Mouse (Mus musculus) liver, embryonic 16.5 days (tissue): ENCODE data around the gene Lyrm7. TPM values are rescaled to one million over a fixed set of nuclear protein-coding genes. Genes with fewer than 3 reads are reported as not detected.
"Not testable (repeated sequence)": the region's sequence is repeated elsewhere in the genome, so short reads cannot be mapped to it uniquely, and the experiment has no call there.

Source experiments
- ATAC-seq: fragments of 200-750 bp; cut with Nextera tagmentation; 2 replicates; pipeline ENCODE4 v1.8.0; 2017; ENCODE audit warnings: low read depth, mild to moderate bottlenecking, moderate number of reproducible peaks, moderate library complexity
- H3K27ac ChIP-seq: fragments of 300-500 bp; sonication (generic); 2 replicates; pipeline ENCODE4 v1.5.1; 2014; ENCODE audit warnings: mild to moderate bottlenecking, low read length
- H3K27me3 ChIP-seq: fragments of 300-500 bp; sonication (generic); 2 replicates; pipeline ENCODE4 v1.6.1; 2014; ENCODE audit warnings: low read depth, low read length, mixed read lengths; ENCODE audit not compliant: control insufficient read depth, insufficient read depth
- H3K36me3 ChIP-seq: fragments of 300-500 bp; sonication (generic); 2 replicates; pipeline ENCODE4 v1.6.1; 2014; ENCODE audit warnings: mild to moderate bottlenecking; ENCODE audit not compliant: control insufficient read depth, insufficient read depth
- H3K4me1 ChIP-seq: fragments of 300-500 bp; sonication (generic); 2 replicates; pipeline ENCODE4 v1.6.1; 2014; ENCODE audit warnings: low read depth, low read length, mixed read lengths; ENCODE audit not compliant: control insufficient read depth
- H3K4me2 ChIP-seq: fragments of 300-500 bp; sonication (generic); 2 replicates; pipeline ENCODE4 v1.6.1; 2014; ENCODE audit warnings: low read depth, low read length, mixed read lengths
- H3K4me3 ChIP-seq: fragments of 300-500 bp; sonication (generic); 2 replicates; pipeline ENCODE4 v1.5.1; 2014; ENCODE audit warnings: low read depth, mild to moderate bottlenecking, low read length
- H3K9ac ChIP-seq: fragments of 300-500 bp; sonication (generic); 2 replicates; pipeline ENCODE4 v1.6.1; 2014; ENCODE audit warnings: low read depth, low read length
- H3K9me3 ChIP-seq: fragments of 300-500 bp; sonication (generic); replicated peaks from 2 replicates; pipeline ENCODE4 v1.6.1; 2016; ENCODE audit warnings: low read length; ENCODE audit not compliant: control insufficient read depth
- WGBS: fragments of 180-500 bp; shearing (Covaris S2); extraction: QIAGEN DNeasy Blood & Tissue Kit; methylation state at CpG from one replicate; pipeline ENCODE4 v1.1.7; 2014; ENCODE audit not compliant: insufficient replicate concordance; 5-methylcytosine and 5-hydroxymethylcytosine counted together
- polyA plus RNA-seq: library from polyadenylated mRNA; unstranded; fragments of >200 nt; fragmentation: Nextera tagmentation; extraction: Ambion mirVana; gene quantifications from 2 replicates; pipeline ENCODE4 v1.2.1, GENCODE M21; 2015

The Lyrm7 gene
- polyA plus RNA-seq, 1 experiment from 2014 or later, result 3.2 TPM

- Histone ChIP-seq H3K9me3 (no peaks in the 10 kb centered on the region), H3K36me3 (no peaks in the 10 kb centered on the region), H3K4me2 (no peak overlapping the region), H3K27ac (no peak overlapping the region), H3K27me3 (no peaks in the 10 kb centered on the region), H3K9ac (no peak overlapping the region), H3K4me1 (peaks cover 35% of the 10 kb centered on the region), H3K4me3 (no peak overlapping the region)
- no peak for ATAC-seq
- WGBS, result 44% methylated on average over 10 of the region's 10 CpGs
Observed at GRCm38 (mm10) chr11:54862621-54863520, 2.2 kb upstream of the Lyrm7 start.

GRCm38 (mm10) chr11:54861471-54862420, 1.0 kb upstream of the Lyrm7 start:
- Histone ChIP-seq H3K4me3 (peak overlapping the region; percentile 67), H3K27me3 (no peaks in the 10 kb centered on the region), H3K9ac (peak overlapping the region; percentile 71), H3K4me1 (peaks cover 26% of the 10 kb centered on the region), H3K27ac (peak overlapping the region; percentile 98), H3K9me3 (no peaks in the 10 kb centered on the region), H3K36me3 (no peaks in the 10 kb centered on the region), H3K4me2 (peak overlapping the region; percentile 96)
- 79% methylated on average over 5 of the region's 5 CpGs for WGBS
- ATAC-seq, result no peak

- Histone ChIP-seq H3K27me3 (no peaks in the 10 kb centered on the region), H3K9ac (peak overlapping the region; percentile 67), H3K9me3 (no peaks in the 10 kb centered on the region), H3K36me3 (no peaks in the 10 kb centered on the region), H3K27ac (peak overlapping the region; percentile 53; the same call in 1 of the 2 replicates), H3K4me3 (peak overlapping the region; percentile 67), H3K4me1 (peaks cover 17% of the 10 kb centered on the region), H3K4me2 (peak overlapping the region; percentile 96)
- WGBS, result 24% methylated on average over 11 of the region's 11 CpGs
- ATAC-seq, result no peak
Observed at GRCm38 (mm10) chr11:54859322-54860165, 1.2 kb downstream of the Lyrm7 start.

DNA sequence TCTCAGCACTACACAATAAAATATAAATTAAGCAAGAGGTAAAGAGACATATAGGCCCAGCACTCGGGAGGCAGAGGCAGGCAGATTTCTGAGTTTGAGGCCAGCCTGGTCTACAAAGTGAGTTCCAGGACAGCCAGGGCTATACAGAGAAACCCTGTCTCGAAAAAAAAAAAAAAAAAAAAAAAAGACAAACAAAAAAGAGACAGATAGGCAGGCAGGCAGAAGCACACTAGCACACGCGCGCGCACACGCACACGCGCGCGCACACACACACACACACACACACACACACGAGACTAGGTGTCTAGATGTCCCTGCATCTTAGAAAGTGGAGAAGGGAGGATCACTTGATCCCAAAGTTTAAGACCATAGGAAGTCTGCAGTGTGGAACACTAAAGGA, 1.8 kb downstream of the Lyrm7 start:
- not testable (repeated sequence) for H3K36me3 ChIP-seq, H3K4me2 ChIP-seq, ATAC-seq, H3K9me3 ChIP-seq, H3K27me3 ChIP-seq, H3K9ac ChIP-seq, H3K27ac ChIP-seq, H3K4me3 ChIP-seq
- WGBS, result 82% methylated on average over 11 of the region's 12 CpGs
- H3K4me1 ChIP-seq, result peaks cover 17% of the 10 kb centered on the region

DNA sequence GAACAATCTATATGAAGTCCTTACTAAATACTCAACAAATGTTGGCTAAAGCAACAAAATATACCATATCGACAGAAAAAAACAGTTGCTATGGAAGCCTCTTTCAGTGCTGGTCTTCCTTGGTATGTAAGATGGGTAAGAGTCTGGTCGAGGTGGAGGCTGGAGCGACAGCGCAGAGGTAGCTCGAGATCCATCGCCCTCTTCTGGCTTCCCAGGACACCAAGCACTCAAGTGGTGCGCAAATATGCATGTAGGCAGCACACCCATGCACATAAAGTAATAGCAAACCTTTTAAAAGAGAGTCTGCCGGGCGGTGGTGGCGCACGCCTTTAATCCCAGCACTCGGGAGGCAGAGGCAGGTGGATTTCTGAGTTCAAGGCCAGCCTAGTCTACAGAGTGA, 9.1 kb downstream of the Lyrm7 start:
- WGBS, result 89% methylated on average over 12 of the region's 12 CpGs
- no peaks in the 10 kb centered on the region for H3K4me1 ChIP-seq
- H3K27ac ChIP-seq, result no peak overlapping the region
- H3K4me3 ChIP-seq, result no peak overlapping the region
- no peaks in the 10 kb centered on the region for H3K9me3 ChIP-seq
- no peak overlapping the region for H3K4me2 ChIP-seq
- no peak for ATAC-seq
- H3K9ac ChIP-seq, result no peak overlapping the region
- H3K27me3 ChIP-seq, result no peaks in the 10 kb centered on the region
- H3K36me3 ChIP-seq, result no peaks in the 10 kb centered on the region

- H3K9me3 ChIP-seq, result no peaks in the 10 kb centered on the region
- ATAC-seq, result no peak
- H3K27me3 ChIP-seq, result no peaks in the 10 kb centered on the region
- no peak overlapping the region for H3K9ac ChIP-seq
- WGBS, result 25% methylated on average over 10 of the region's 10 CpGs
- H3K4me1 ChIP-seq, result no peaks in the 10 kb centered on the region
- no peak overlapping the region for H3K4me3 ChIP-seq
- no peak overlapping the region for H3K27ac ChIP-seq
- no peak overlapping the region for H3K4me2 ChIP-seq
- H3K36me3 ChIP-seq, result no peaks in the 10 kb centered on the region
Observed at GRCm38 (mm10) chr11:54849961-54850758, 10.6 kb downstream of the Lyrm7 start.

GRCm38 (mm10) chr11:54845470-54846442, 15.0 kb downstream of the Lyrm7 start:
- H3K4me3 ChIP-seq, result no peak overlapping the region
- H3K4me1 ChIP-seq, result no peaks in the 10 kb centered on the region
- H3K36me3 ChIP-seq, result no peaks in the 10 kb centered on the region
- no peak overlapping the region for H3K4me2 ChIP-seq
- no peak overlapping the region for H3K9ac ChIP-seq
- H3K9me3 ChIP-seq, result no peaks in the 10 kb centered on the region
- no peaks in the 10 kb centered on the region for H3K27me3 ChIP-seq
- WGBS, result 53% methylated on average over 8 of the region's 8 CpGs
- no peak overlapping the region for H3K27ac ChIP-seq
- no peak for ATAC-seq
